Mouse (Mus musculus): ENCODE measurements around the gene 9030612E09Rik. TPM values are rescaled to one million over a fixed set of nuclear protein-coding genes. Genes with fewer than 3 reads are reported as not detected.
A peak's percentile ranks its signal among the peaks of the same experiment; 100 is the strongest.

Gene 9030612E09Rik
- polyA plus RNA-seq, 1 experiment from 2014 or later, result not detected

- peak; percentile 89 for DNase-seq (ENCODE audit: low spot score)
- H3K4me1 ChIP-seq (replicated peaks; ENCODE audit: control insufficient read depth, insufficient read depth, low read length), result no peaks in the 10 kb centered on the region; the same call in 1 of the 2 replicates
- WGBS, result under 1% methylated on average over 50 of the region's 50 CpGs
Measured at GRCm38 (mm10) chr10:43220910-43221625, 46.6 kb downstream of the 9030612E09Rik start, which contains the start of gene Pdss2. Gene Pdss2 (plus strand): TSS chr10:43221486.

GRCm38 (mm10) chr10:43221659-43222058 lies 47.2 kb downstream of the 9030612E09Rik start:
- no peaks in the 10 kb centered on the region; the same call in 1 of the 2 replicates for H3K4me1 ChIP-seq (replicated peaks; ENCODE audit: control insufficient read depth, insufficient read depth, low read length)
- DNase-seq (ENCODE audit: low spot score) (no peak), ATAC-seq (replicated peaks; ENCODE audit: low FRiP score) (peak; percentile 56)
- H3K36me3 ChIP-seq (ENCODE audit: control insufficient read depth, insufficient read depth, low read length), result no peaks in the 10 kb centered on the region
- no peaks in the 10 kb centered on the region for H3K9me3 ChIP-seq (ENCODE audit: control insufficient read depth, low read length)
- H3K4me2 ChIP-seq, result peak overlapping the region; percentile 69
- H3K9ac ChIP-seq (ENCODE audit: low read depth, low read length), result peak overlapping the region; percentile 96
- H3K27ac ChIP-seq (ENCODE audit: low read depth, low read length), result peak overlapping the region; percentile 90
- under 1% methylated on average over 25 of the region's 25 CpGs for WGBS
- H3K27me3 ChIP-seq (replicated peaks; ENCODE audit: control insufficient read depth, insufficient read depth, low read length), result no peaks in the 10 kb centered on the region
- peak overlapping the region; percentile 77 for H3K4me3 ChIP-seq (ENCODE audit: low read depth, low read length)

More at GRCm38 (mm10) chr10:43220910-43221625, 46.6 kb downstream of the 9030612E09Rik start, which contains the start of gene Pdss2:
- Histone ChIP-seq H3K27me3 (replicated peaks; ENCODE audit: control insufficient read depth, insufficient read depth, low read length) (no peaks in the 10 kb centered on the region), H3K9ac (ENCODE audit: low read depth, low read length) (peak within 1 kb of the TSS; percentile 96), H3K4me3 (ENCODE audit: low read depth, low read length) (peak within 1 kb of the TSS; percentile 77), H3K36me3 (ENCODE audit: control insufficient read depth, insufficient read depth, low read length) (no peaks in the 10 kb centered on the region), H3K4me2 (peak within 1 kb of the TSS; percentile 74), H3K27ac (ENCODE audit: low read depth, low read length) (peak within 1 kb of the TSS; percentile 90), H3K9me3 (ENCODE audit: control insufficient read depth, low read length) (no peaks in the 10 kb centered on the region)
- peak; percentile 96 for ATAC-seq (replicated peaks; ENCODE audit: low FRiP score)

- WGBS, result 84% methylated on average over 2 of the region's 2 CpGs
Measured at GRCm38 (mm10) chr10:43223391-43223790, 48.9 kb downstream of the 9030612E09Rik start.

More at GRCm38 (mm10) chr10:43223391-43223790, 48.9 kb downstream of the 9030612E09Rik start:
- Histone ChIP-seq H3K4me2 (no peak overlapping the region), H3K36me3 (ENCODE audit: control insufficient read depth, insufficient read depth, low read length) (no peaks in the 10 kb centered on the region), H3K9me3 (ENCODE audit: control insufficient read depth, low read length) (no peaks in the 10 kb centered on the region), H3K4me3 (ENCODE audit: low read depth, low read length) (no peak overlapping the region), H3K27me3 (replicated peaks; ENCODE audit: control insufficient read depth, insufficient read depth, low read length) (no peaks in the 10 kb centered on the region), H3K4me1 (replicated peaks; ENCODE audit: control insufficient read depth, insufficient read depth, low read length) (no peaks in the 10 kb centered on the region; the same call in 1 of the 2 replicates), H3K9ac (ENCODE audit: low read depth, low read length) (no peak overlapping the region), H3K27ac (ENCODE audit: low read depth, low read length) (no peak overlapping the region)
- ATAC-seq (replicated peaks; ENCODE audit: low FRiP score), result no peak
- DNase-seq (ENCODE audit: low spot score), result no peak

Other genes with a start within 250 kb of the 9030612E09Rik start
- gene Sobp, start 174 bp upstream of the 9030612E09Rik start, polyA plus RNA-seq (2014; fragmentation: Nextera tagmentation; extraction: Ambion mirVana), result 0.44 and 0.45 TPM in 2 replicates
- gene Pdss2, start 46.8 kb downstream of the 9030612E09Rik start, polyA plus RNA-seq (2014; fragmentation: Nextera tagmentation; extraction: Ambion mirVana), result 14.9 and 16.2 TPM in 2 replicates